Mouse (Mus musculus) gastrocnemius, adult 2 months (tissue): Measurements from ENCODE around the gene Lrba. TPM values are rescaled to one million over a fixed set of nuclear protein-coding genes. Genes with fewer than 3 reads are reported as not detected.

Experiments
- DNase-seq: peaks from one replicate; pipeline ENCODE4 v3.0.0; 2022
- H3K27ac ChIP-seq: fragments of 200-600 bp; 2 replicates; pipeline ENCODE4 v1.8.1; 2022; ENCODE audit warnings: mild to moderate bottlenecking
- H3K4me3 ChIP-seq: fragments of 200-600 bp; 2 replicates; pipeline ENCODE4 v1.8.1; 2022; ENCODE audit warnings: mild to moderate bottlenecking, moderate library complexity
- CTCF ChIP-seq: fragments of 200-600 bp; IDR thresholded peaks from 2 replicates; pipeline ENCODE4 v1.8.1; 2022; ENCODE audit warnings: antibody characterized with exemption, mild to moderate bottlenecking, moderate library complexity
- intact Hi-C: fragments of 180-260 bp; cut with DNase I; formaldehyde crosslinking; loops from one replicate; pipeline ENCODE4 v1.15.1; 2025
- total RNA-seq, 2 experiments: library from RNA; stranded (reverse); gene quantifications; 2 replicates each; pipeline ENCODE4 v1.2.3; 2021

The Lrba gene
- total RNA-seq, 2 experiments from 2014 or later = 24.1 to 28.3 TPM

- DNase-seq = no peak
- no peak overlapping the region for H3K4me3 ChIP-seq
- no peak for TF ChIP-seq CTCF
- intact Hi-C loops = no loop called here
- no peak overlapping the region for H3K27ac ChIP-seq
These were observed 315.2 kb downstream of the Lrba start for GRCm38 (mm10) chr3:86539555-86540168.

DNA sequence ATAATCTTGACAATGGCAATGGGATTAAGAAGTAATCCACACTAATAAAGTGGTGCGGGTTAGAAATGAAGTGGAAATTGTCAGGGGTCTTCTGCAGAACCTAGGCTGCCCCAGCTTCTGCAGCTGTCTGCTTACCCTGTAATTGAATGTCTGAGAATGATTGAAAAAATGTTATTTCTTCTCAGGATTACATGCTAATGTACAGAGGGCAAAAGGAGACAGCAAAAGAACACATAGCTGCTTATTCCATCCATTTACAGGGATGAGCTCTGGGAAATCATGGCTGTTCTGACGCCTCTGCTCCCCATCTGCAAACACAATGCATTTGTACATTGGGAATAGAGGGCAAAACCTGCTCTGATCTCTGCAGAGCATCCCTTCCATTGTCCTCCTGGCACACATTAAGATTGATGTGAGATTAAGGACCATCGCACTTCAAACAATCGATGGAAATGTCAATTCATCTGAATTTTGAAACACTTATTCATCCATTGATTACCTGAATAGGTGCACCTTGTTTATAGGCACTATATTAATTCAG is 316.7 kb downstream of the Lrba start:
- H3K27ac ChIP-seq = no peak overlapping the region
- DNase-seq = no peak
- intact Hi-C loops = no loop called here
- H3K4me3 ChIP-seq = no peak overlapping the region
- no peak for TF ChIP-seq CTCF

DNA sequence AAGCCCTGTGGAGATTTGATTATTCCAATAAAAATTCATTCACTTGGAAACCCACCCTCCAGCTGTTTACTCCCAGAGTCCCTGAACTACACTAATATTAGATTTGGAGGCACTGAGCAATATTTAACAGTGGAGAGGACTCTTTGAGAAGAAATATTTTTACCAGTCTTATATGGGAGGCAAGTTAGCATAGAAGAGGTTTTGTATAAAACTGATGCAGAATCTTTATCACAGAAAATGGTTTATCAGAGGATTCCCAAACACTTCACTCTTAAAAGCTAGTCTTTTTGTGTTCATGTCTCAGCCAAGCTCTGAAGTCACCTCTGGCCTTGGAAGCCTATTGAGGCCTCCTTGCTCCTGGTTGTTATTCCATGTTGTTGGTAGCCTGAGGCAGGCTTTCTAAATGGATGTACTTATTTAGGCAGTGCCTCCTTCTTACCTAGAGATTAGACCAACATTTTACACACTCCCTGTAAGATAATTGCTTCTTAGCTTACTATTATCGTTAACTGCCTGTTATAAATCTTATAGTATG is 317.4 kb downstream of the Lrba start:
- Histone ChIP-seq H3K4me3 (no peak overlapping the region), H3K27ac (no peak overlapping the region)
- intact Hi-C loops = no loop called here
- TF ChIP-seq CTCF = no peak
- DNase-seq = no peak

DNA sequence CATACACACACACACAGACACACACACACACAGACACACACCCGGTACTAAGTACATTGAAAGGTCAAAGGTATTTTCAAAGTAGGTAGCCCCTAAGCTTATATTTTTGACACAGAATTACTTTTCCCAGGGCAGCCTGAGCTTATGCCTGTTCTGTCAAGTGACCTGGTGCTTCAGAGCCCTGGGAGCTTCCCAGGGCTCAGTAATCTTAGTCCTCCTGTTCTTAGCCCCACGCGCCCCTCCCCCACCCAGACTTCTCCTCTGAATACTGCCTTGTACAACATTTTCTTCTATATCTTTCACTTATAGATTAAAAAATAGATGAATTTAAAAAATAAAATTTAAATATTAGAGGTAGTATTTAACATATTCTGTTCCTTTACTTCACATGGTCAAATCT is 320.3 kb downstream of the Lrba start:
- Histone ChIP-seq H3K4me3 (no peak overlapping the region), H3K27ac (no peak overlapping the region)
- DNase-seq = no peak
- intact Hi-C loops = no loop called here
- no peak for TF ChIP-seq CTCF

DNA sequence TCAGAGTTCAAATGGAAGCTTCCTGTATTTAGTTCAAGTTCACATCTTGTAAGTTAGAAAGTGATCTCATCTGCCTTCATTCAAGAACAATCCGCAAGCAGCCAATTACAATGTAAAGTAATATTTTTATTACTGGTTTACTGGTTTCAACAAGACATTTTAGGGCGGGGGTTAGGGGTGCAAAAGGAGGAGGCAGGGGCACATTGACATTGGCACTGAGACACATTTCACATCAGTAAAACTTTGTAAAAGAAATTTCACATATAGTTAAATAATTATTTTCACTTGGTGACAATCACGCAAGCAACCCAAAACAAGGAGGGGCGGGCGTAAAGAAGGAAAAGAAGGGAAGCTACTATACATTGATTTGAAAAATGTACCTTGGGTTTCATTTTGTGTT is 321.5 kb downstream of the Lrba start:
- no peak for TF ChIP-seq CTCF
- no peak for DNase-seq
- Histone ChIP-seq H3K4me3 (peak overlapping the region; percentile 67), H3K27ac (no peak overlapping the region)
- intact Hi-C loops = no loop called here

DNA sequence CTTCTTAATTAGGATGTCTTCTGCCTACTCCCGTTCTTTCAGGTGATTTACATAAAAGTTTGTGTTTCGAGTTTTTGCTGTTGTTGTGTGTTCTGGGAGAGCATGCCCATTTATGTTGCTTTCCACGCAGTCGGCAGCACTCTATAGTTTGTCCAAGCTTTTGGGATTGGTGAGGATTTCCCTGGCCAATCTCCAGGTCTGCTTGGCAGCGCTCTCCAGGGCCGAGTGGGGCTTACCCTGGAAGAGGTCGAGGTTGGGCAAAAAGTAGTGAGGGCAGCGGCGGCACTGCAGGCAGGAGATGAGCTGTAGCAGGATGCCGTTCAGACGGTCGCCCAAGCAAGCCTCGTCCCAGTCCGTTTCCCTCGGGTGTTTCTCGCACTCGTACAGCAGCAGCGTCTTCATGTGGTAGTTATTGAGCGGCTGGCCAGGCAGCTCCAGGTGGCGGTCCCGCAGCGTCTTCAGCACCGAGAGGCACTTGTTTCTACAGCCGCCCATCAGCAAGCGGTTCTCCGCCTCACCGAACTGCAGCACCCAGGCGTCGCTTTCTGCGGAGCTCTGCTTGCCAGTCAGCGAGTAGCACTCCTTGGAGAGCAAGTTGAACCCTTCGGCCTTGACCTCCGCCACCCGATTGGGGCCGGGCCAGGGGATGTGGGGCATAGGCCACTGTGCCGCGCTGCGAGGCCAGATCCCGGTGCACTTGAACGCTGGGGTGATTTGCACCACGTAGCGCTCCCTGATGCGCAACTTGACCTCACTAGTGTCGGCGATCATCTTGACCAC is 322.2 kb downstream of the Lrba start:
- Histone ChIP-seq H3K27ac (0 out of 2 replicates have a peak overlapping the region, but pooled peaks have one; percentile 21), H3K4me3 (peak overlapping the region; percentile 67)
- DNase-seq = peak; percentile 51
- intact Hi-C loops = no loop called here
- no peak for TF ChIP-seq CTCF

DNA sequence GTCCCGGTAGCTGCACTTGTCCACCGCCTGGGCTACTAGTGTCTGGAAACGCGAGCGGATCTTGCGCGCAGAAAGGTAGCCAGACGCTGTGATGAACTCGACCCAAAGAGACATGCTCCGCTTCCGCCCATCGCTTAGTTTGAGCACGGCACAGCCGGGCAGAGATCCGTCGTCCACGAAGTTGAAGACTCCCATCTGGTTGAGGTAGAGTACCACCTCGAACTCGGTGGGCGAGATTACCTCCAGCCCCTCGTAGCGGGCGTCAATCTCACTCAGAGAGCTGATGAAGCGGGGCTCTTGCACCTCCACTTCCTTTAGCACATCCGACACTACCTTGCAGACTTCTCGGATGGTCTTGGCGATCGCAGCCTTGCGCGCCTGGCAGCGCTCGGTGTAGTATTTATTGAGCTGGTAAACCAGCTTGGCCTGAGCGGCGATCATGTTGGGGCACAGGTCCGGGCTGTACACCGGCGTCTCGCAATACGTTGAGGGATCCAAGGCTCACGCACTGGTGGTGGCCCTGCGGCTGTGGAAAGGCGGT is 322.8 kb downstream of the Lrba start:
- DNase-seq = peak; percentile 20
- no peak for TF ChIP-seq CTCF
- intact Hi-C loops = no loop called here
- H3K4me3 ChIP-seq = peak overlapping the region; percentile 67
- H3K27ac ChIP-seq = 0 out of 2 replicates have a peak overlapping the region, but pooled peaks have one; percentile 21

- H3K27ac ChIP-seq = no peak within 1 kb of the TSS
- intact Hi-C loops = no loop called here
- no peak for TF ChIP-seq CTCF
- DNase-seq = no peak
- H3K4me3 ChIP-seq = peak within 1 kb of the TSS; percentile 67
These were observed 323.9 kb downstream of the Lrba start, which contains the start of gene Mab21l2 for GRCm38 (mm10) chr3:86548091-86549015. Gene Mab21l2, minus strand, starts transcription at chr3:86548629.

DNA sequence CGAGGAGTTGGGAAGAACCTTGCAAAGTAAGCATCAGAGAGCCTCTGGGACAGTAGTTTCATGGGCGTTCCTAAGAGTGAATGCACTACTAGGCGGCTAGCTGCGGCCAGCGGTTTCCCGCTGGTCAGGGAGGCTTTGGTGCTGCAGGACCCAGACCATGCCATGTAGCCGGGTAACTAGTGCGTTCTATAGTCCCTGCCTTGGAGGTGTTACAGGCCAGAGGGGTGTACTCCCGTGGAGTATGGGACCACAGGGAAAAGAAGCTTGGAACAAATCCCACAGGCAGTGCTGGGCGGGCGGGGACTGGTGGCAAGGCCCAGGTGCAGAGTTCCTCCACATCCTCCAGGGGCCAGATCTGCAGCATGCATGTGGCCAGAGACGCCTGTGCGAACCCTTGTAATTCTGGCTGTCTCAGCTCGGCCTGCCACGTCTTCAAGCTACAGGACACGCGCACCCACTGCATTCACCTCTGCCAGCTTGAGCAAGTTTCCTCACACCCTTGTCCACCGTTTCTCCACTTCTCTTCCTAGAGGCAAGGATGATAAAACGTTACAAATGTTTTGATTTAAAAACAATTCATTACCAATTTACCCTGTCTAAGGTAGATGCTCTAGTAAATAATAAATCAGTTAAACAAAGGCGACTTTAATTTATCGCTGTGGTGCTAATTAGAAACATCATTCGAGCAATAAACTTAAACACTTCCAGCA is 326.0 kb downstream of the Lrba start:
- DNase-seq = no peak
- H3K4me3 ChIP-seq = no peak overlapping the region
- H3K27ac ChIP-seq = no peak overlapping the region
- intact Hi-C loops = no loop called here
- no peak for TF ChIP-seq CTCF

DNA sequence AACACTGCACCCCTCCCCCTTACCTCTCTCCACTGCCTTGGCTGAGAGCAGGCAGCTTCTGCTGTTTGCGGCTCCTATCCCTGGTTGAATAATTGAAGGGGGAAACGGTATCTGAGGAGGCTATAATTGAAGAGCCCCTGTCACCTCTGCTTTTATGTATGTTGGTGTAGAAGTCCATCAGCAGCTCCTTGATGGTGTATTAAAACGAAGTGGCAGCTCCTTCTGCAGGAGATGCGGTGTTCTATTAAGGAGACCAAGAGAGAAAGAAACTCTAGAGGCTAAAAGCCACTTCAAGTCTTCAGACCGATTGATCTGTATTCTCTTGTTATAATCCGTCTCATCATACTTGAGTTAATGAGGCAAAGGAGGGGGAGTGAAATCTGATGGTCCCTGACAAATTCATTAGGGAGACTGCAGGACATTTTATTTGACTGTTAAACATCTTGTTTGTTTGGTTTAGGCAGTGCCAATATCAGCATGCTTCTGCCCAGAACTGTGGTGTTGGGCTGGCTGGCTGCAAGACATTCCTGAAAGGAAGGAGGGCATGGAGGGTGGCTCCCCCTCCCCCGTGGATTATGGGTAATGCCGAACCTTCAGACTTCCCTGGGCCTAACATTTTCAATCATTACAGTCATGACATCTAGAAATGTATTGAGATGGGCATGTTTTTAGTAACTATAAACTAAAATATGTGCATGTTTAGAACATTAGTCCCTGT is 326.7 kb downstream of the Lrba start:
- Histone ChIP-seq H3K4me3 (no peak overlapping the region), H3K27ac (no peak overlapping the region)
- no peak for TF ChIP-seq CTCF
- DNase-seq = no peak
- intact Hi-C loops = no loop called here

GRCm38 (mm10) chr3:86552170-86552569 is 327.7 kb downstream of the Lrba start:
- TF ChIP-seq CTCF = no peak
- intact Hi-C loops = no loop called here
- DNase-seq = no peak
- Histone ChIP-seq H3K4me3 (no peak overlapping the region), H3K27ac (no peak overlapping the region)
